Mouse (Mus musculus) thymus, adult 2 months (tissue): ENCODE data around the gene 4930453N24Rik. TPM values are rescaled to one million over a fixed set of nuclear protein-coding genes. Genes with fewer than 3 reads are reported as not detected.

Source experiments
- DNase-seq: peaks from one replicate; pipeline ENCODE4 v3.0.0; 2021
- H3K27ac ChIP-seq: fragments of 200-500 bp; 2 replicates; pipeline ENCODE4 v1.5.1; 2012; ENCODE audit warnings: low read length, control low read depth; ENCODE audit not compliant: control insufficient read depth, insufficient read depth
- H3K27me3 ChIP-seq: fragments of 200-500 bp; 2 replicates; pipeline ENCODE4 v1.6.1; 2012; ENCODE audit warnings: mild to moderate bottlenecking, low read length, moderate library complexity, mixed read lengths; ENCODE audit not compliant: control insufficient read depth, insufficient read depth
- H3K36me3 ChIP-seq: fragments of 200-500 bp; 2 replicates; pipeline ENCODE4 v1.6.1; 2012; ENCODE audit warnings: mild to moderate bottlenecking, low read length, moderate library complexity; ENCODE audit not compliant: control insufficient read depth, insufficient read depth
- H3K4me1 ChIP-seq: fragments of 200-500 bp; replicated peaks from 2 replicates; pipeline ENCODE4 v1.6.1; 2012; ENCODE audit warnings: low read length; ENCODE audit not compliant: control insufficient read depth, insufficient read depth
- H3K4me3 ChIP-seq: fragments of 200-500 bp; 2 replicates; pipeline ENCODE4 v1.5.1; 2012; ENCODE audit warnings: mild to moderate bottlenecking, low read length, control low read depth, moderate library complexity; ENCODE audit not compliant: control insufficient read depth, insufficient read depth
- CTCF ChIP-seq: fragments of 200-500 bp; IDR thresholded peaks from 2 replicates; pipeline ENCODE4 v1.5.1; 2012; ENCODE audit warnings: mild to moderate bottlenecking, control low read depth, low read length, moderate library complexity, borderline replicate concordance; ENCODE audit not compliant: control insufficient read depth, poor library complexity, insufficient read depth; ENCODE audit errors: extremely low read depth
- POLR2A ChIP-seq: fragments of 200-500 bp; IDR thresholded peaks from 2 replicates; pipeline ENCODE4 v1.6.1; 2012; ENCODE audit warnings: mild to moderate bottlenecking, low read length, control low read depth, moderate library complexity; ENCODE audit not compliant: control insufficient read depth, poor library complexity, insufficient read depth; ENCODE audit errors: extremely low read depth
- WGBS: fragments of 180-500 bp; shearing (Covaris S2); methylation state at CpG from one replicate; pipeline ENCODE4 v1.1.7; 2018; 5-methylcytosine and 5-hydroxymethylcytosine counted together
- polyA plus RNA-seq: library from polyadenylated mRNA; depleted of rRNA; stranded (reverse); fragments of >200 nt; gene quantifications from 2 replicates; pipeline ENCODE4 v1.2.3, GENCODE M21; 2012

Gene 4930453N24Rik
- polyA plus RNA-seq, 1 experiment, result 5.5 TPM

DNA sequence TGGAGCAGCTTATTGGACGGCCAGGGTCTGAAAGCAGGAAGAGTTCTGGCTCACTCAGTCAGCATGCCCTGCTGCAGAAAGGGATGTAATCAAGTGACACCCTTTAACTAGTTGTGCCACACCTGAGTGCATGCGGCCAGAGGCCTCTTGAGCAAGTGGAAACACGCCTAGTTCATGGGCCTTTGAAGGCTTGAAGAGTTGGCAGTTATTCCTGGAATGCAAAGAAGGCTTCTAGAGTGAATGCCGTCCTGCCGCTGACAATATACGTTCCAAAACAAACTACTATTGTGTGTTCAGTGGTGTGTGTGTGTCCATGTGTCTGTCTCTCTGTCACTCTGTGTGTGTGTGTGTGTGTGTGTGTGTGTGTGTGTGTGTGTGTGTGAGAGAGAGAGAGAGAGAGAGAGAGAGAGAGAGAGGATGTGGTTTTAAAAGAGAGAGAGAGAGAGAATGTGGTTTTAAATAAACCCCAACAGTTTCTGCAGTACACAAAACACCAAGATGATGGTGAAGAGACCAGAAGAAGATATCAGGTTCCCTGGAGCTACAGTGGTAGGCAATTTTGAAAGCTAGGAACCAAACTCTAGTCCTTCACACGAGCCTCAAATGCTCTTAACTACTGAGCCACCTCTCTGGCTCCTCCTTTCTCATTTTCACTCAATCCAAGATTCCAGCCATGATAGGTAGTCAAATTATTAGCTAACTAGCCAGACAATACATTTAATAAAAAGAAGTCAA is 13.1 kb downstream of the 4930453N24Rik start:
- WGBS, result 21% methylated on average over 7 of the region's 7 CpGs
- no peak for TF ChIP-seq POLR2A
- no peak for TF ChIP-seq CTCF
- DNase-seq, result peak; percentile 42
- no peak overlapping the region for H3K4me3 ChIP-seq
- peak overlapping the region; percentile 88 for H3K27ac ChIP-seq
- H3K4me1 ChIP-seq, result peaks cover 16% of the 10 kb centered on the region
- H3K36me3 ChIP-seq, result peaks cover under 1% of the 10 kb centered on the region; the same call in 1 of the 2 replicates
- no peaks in the 10 kb centered on the region for H3K27me3 ChIP-seq

DNA sequence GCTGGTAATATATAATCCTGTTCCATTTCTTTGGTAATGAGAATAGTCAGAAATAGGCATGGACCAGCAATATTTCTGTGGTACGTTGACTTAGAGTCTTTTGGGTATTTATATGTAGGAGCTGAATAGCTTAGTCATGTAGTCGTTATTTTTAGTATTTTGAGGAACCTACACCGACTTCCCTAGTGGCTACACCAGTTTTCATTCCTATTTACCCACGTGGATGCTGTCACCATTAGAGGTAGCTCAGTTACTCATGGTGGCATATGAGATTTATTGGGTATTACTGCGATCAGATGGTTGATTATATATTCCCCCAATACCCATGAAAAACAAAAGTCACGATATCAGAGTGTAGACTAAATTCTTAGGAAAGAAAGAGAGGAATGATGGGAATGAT is 14.6 kb downstream of the 4930453N24Rik start:
- no peak overlapping the region for H3K27ac ChIP-seq
- no peaks in the 10 kb centered on the region for H3K27me3 ChIP-seq
- TF ChIP-seq CTCF, result no peak
- TF ChIP-seq POLR2A, result no peak
- H3K36me3 ChIP-seq, result no peaks in the 10 kb centered on the region
- H3K4me3 ChIP-seq, result no peak overlapping the region
- 53% methylated on average over 6 of the region's 6 CpGs for WGBS
- peaks cover 16% of the 10 kb centered on the region for H3K4me1 ChIP-seq
- DNase-seq, result no peak

DNA sequence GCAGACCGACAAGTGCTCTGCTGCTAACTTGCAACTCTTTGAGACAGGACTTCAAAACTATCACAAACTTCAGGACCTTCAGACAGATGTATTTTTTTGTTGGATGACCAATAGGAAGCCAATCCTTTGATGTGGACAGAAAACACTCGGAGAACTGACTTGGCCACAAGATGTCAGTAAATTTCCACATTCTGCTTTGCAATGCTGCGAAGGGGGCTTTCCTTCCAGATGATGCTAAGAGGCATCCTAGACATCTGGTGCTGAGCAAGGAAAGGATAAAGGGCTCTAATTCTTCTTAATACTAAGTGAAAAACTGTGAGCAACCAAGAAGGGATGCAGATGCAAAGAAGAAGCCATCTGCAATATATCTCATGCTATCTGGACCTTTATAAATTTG is 16.2 kb downstream of the 4930453N24Rik start:
- H3K36me3 ChIP-seq, result no peaks in the 10 kb centered on the region
- TF ChIP-seq CTCF (no peak), POLR2A (no peak)
- no peak for DNase-seq
- H3K27ac ChIP-seq, result no peak overlapping the region
- no peak overlapping the region for H3K4me3 ChIP-seq
- WGBS, result 47% methylated on average over 3 of the region's 3 CpGs
- peaks cover 15% of the 10 kb centered on the region for H3K4me1 ChIP-seq
- no peaks in the 10 kb centered on the region for H3K27me3 ChIP-seq

DNA sequence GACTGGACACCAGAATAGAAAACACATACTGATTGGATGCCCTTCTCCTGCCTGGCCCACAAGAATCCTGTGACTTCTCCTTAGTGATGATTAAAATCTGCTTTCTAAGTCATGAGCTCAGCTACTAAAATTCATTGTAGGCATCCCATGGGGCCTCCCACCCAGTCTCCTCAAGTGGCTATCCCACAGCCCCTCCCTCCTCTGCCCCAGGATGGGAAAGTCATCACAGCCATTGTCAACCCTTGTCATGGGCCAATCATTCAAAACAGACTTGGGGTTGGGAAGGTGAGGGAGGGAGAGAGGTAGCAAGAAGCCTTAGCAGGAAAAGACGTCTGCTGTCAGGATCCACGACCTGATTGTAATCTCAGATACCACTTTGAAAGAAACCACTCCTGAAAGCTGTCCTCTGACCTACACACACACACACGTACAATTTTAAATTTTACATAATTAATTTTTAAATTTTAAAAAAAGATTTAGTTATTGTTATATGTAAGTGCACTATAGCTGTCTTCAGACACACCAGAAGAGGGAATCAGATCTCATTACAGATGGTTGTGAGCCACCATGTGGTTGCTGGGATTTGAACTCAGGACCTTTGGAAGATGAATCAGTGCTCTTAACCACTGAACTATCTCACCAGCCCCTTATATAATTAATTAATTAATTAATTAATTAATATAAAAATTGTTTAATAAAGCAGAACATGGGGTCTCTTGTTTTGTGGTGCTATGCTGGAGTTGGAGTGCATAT is 16.8 kb downstream of the 4930453N24Rik start:
- H3K4me1 ChIP-seq, result peaks cover 14% of the 10 kb centered on the region
- TF ChIP-seq POLR2A (no peak), CTCF (no peak)
- WGBS, result 34% methylated on average over 3 of the region's 3 CpGs

DNA sequence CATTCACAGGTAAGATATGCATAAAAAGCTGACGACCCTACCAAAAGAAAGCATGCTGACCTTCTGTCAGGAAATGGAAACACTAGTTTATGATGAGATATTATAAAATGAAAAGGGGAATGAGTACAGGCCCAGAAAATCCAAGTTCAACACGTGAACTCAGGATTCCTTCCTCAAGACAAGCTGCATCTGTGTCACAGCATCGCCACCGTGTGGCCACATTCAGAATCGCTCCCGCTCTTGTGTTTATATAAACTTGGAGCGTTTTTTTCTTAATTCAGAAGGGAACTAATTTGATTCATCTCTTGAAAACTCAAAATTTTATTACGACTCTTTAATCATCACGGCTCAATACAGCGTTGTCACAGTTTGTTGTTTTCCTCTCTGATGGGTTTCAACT is 22.7 kb downstream of the 4930453N24Rik start:
- Histone ChIP-seq H3K27me3 (no peaks in the 10 kb centered on the region), H3K4me3 (no peak overlapping the region), H3K27ac (no peak overlapping the region), H3K36me3 (no peaks in the 10 kb centered on the region), H3K4me1 (no peaks in the 10 kb centered on the region)
- TF ChIP-seq CTCF, result no peak
- no peak for TF ChIP-seq POLR2A
- WGBS, result 12% methylated on average over 10 of the region's 10 CpGs
- peak; percentile 68 for DNase-seq

More for the DNA sequence above, 16.8 kb downstream of the 4930453N24Rik start:
- no peak overlapping the region for H3K27ac ChIP-seq
- no peaks in the 10 kb centered on the region for H3K36me3 ChIP-seq
- no peak for DNase-seq
- H3K27me3 ChIP-seq, result no peaks in the 10 kb centered on the region
- no peak overlapping the region for H3K4me3 ChIP-seq

DNA sequence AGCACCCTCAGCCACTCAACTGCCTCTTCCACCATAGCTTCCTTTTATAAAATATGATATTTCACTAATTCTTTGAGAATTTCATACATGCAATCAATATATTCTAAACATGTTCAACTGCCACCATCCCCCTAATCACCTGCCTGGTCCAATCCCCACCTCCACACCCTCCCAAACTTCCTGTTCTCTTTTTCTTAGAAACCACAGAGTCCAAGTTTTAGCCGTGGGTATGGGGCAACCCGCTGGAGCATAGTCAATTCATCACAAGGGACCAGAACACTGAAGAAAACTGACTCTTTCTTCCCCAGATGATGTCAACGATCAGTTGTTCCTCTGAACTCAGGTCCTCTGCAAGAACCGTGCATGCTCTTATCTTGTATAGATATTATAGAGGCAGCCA is 25.9 kb downstream of the 4930453N24Rik start:
- Histone ChIP-seq H3K4me1 (no peaks in the 10 kb centered on the region), H3K27me3 (no peaks in the 10 kb centered on the region), H3K4me3 (no peak overlapping the region), H3K27ac (no peak overlapping the region), H3K36me3 (no peaks in the 10 kb centered on the region)
- TF ChIP-seq POLR2A (no peak), CTCF (no peak)
- WGBS, result 6% methylated on average over 4 of the region's 4 CpGs
- no peak for DNase-seq

DNA sequence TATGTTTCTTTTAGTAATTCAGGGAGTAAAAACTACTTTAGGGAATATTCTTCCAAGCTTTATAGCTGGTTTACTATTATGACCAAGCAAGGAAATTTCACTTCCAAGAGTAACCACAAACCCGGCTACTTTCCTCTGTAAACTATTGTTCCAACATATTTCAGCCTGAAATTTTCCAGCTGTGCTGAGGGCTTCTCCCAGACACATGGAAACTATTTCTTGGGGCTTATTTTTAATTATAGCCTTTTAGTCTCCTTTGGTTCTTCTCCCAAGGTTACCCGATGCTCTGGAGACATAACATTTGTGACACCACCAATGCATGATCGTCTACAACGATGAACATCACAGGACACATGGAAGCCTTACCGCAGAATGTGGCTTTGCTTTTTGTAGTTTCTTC is 33.7 kb downstream of the 4930453N24Rik start:
- Histone ChIP-seq H3K4me1 (no peaks in the 10 kb centered on the region), H3K36me3 (no peaks in the 10 kb centered on the region), H3K27me3 (no peaks in the 10 kb centered on the region), H3K27ac (no peak overlapping the region), H3K4me3 (no peak overlapping the region)
- 98% methylated on average over 5 of the region's 5 CpGs for WGBS
- TF ChIP-seq POLR2A (no peak), CTCF (no peak)
- no peak for DNase-seq
